Mouse (Mus musculus) heart, postnatal 25 days (tissue): ENCODE results near the gene Serpinf2. TPM values are rescaled to one million over a fixed set of nuclear protein-coding genes. Genes with fewer than 3 reads are reported as not detected.

Experiments
- DNase-seq: peaks from one replicate; pipeline ENCODE4 v3.0.0; 2022; ENCODE audit warnings: low spot score
- intact Hi-C: fragments of 180-260 bp; cut with DNase I; formaldehyde crosslinking; loops from one replicate; pipeline ENCODE4 v1.15.1; 2025
- total RNA-seq, 2 experiments: library from RNA; stranded (reverse); gene quantifications; 2 replicates each; pipeline ENCODE4 v1.2.3; 2021

Gene Serpinf2
- total RNA-seq, 2 experiments from 2014 or later: not detected

DNA sequence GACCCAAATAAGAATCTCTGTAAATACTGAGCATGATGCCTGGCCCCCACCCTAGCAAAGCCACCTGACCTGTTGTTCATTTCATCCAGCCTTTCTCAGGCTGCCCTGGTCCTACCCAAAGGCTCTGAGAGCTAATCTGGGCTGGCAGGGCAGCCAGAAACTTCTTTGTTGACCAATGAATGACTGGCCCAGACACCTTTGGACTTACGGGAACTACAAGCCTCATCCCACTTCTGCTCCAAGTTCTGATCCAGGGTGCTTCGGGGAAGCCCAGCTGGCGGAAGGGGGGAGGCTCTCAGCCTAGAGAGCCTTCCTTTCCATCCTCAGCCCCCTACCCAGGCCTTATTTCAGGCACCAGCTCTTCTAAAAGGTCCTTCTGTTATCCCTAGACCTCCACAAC is 587 bp downstream of the Serpinf2 start:
- no peak for DNase-seq
- intact Hi-C loops: no loop called here

DNA sequence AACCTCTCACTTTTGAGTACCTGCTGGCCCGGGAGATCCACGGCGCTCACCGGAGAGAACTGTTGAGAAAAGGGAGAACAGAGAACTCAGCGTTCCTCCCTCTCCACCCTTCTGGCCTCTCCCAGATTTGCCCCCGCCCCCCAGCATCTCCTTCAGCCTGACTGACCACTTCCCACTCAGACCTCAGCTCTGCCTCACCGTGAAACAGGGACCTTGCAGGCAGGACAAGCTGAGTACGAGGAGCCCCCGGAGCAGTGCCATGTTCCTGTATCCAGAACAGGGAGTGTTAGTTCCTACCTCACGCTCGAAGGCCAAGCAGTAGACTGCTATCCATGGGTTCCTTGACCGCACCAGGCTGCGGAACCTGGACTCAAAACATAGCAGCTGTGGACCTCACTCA is 1.2 kb downstream of the Serpinf2 start:
- no peak for DNase-seq
- intact Hi-C loops: no loop called here

DNA sequence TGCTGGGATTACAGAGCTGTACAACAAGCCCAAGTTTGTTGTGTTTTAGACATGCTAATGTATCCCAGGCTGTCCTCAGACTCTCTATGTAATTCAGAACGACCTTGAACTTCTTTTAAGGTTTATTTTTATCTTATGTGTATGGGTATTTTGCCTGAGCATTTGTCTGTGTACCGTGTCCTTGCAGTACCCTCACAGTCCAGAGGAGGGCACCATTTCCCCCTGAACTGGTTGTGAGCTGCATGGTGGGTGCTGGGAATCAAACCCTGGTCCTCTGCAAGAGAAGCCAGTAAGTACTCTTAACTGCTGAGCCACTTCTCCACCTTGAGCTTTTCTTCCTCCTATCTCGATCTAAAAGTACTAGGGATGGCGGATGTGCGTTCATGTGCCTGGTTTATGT is 5.3 kb downstream of the Serpinf2 start:
- intact Hi-C loops: no loop called here
- no peak for DNase-seq

DNA sequence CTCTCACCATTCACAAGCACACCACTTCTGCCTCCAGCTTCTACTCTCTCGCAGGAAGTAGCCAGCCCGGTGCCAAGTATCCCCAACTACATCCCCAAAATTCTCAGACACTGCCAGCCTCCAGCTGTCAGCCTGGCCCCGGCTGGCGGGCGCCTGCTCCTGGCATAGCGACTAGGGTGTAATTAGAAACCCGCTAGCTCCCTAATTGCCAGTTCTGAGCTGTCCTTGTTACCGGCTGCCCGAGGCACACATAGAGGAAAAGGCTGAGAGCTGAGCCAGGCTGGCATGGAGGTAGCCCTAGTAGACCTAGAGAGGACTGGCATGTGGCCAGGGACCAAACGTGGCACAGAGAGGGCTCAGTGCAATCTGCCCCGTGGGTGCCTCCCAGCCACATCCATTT is 8.1 kb downstream of the Serpinf2 start:
- DNase-seq: no peak
- intact Hi-C loops: no loop called here

DNA sequence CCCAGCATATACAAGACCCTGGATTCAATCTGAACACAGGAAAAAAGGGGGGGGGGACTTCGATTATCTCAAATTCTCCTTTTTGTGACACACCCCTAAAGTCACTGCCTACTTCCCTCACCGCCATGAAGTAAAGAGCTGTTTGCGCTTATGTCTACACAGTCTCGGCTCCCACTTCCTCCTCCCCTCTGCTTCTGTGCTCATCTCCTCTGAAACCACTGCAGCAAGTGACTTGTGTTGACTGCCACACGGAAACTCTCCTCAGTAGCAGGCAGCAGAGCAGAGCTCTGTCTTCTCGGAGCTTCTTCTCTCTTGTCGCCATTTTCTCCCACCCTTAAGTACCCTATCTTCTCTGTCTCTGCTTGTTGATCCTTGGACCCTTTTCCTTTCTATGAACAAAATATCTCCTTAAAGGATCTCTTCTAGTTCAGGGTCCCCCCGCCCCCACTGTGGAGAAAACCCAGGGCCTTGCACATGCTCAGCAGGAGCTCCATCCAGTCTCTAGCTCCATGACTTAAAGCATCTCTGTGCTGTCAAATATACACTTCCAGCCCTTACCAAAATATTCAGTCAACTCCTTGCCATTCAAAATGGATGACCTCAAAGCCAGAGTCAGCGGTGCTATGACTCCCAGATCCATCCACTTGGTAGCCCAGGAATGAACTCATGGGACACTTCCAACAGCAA is 10.2 kb downstream of the Serpinf2 start:
- DNase-seq: no peak
- intact Hi-C loops: no loop called here

DNA sequence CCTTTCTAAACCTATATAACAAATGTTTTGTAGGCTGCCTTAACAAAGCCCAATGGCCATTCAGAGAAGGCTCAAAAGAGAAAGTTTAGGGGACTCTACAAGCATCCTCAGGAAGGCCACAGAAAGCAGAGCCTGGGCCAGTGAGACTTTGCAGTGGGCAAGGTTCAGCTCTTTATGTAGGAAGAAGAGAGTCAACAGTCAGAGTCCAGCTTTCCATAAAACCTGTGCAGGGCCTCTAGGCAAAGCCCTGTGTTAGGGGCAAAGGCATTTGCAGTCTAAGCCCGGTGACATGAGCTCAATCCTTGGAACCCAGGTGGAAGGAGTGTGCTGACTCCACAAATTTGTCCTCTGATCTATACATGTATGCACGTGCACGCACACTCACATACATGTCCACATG is 14.9 kb downstream of the Serpinf2 start:
- DNase-seq: no peak
- intact Hi-C loops: no loop called here

DNA sequence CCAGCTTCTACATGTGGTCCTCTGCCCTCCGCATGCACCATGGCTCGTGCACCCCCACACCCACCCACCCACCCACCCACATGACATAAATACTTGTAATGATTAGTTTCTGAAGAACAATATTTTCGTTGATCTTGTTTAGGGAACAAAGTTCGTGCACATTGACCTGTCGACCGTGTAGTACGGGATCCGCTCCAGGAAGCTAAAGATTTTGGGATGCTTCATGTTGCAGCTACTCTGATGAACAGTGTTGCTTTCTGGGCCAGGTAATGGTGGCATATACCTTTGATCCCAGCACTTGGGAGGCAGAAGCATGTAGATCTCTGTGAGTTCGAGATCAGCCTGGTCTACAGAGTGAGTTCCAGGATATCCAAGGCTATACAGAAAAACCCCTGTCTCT is 15.4 kb downstream of the Serpinf2 start:
- no peak for DNase-seq
- intact Hi-C loops: no loop called here

DNA sequence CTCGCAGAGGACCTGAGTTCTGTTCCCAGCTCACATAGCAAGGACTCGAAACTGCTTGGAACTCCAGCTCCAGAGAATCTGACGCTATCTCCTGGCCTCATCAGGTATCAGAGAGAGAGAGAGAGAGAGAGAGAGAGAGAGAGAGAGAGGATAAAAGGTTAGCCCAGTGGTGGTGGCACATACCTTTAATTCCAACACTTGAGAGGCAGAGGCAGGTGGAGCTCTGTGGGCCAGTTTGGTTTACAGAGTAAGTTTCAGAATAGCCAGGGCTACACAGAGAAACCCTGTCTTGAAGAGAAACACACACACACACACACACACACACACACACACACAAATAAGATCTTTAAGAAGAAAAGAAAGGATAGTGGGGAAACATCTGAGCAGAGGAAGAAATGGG is 16.3 kb downstream of the Serpinf2 start:
- DNase-seq: no peak
- intact Hi-C loops: no loop called here

DNA sequence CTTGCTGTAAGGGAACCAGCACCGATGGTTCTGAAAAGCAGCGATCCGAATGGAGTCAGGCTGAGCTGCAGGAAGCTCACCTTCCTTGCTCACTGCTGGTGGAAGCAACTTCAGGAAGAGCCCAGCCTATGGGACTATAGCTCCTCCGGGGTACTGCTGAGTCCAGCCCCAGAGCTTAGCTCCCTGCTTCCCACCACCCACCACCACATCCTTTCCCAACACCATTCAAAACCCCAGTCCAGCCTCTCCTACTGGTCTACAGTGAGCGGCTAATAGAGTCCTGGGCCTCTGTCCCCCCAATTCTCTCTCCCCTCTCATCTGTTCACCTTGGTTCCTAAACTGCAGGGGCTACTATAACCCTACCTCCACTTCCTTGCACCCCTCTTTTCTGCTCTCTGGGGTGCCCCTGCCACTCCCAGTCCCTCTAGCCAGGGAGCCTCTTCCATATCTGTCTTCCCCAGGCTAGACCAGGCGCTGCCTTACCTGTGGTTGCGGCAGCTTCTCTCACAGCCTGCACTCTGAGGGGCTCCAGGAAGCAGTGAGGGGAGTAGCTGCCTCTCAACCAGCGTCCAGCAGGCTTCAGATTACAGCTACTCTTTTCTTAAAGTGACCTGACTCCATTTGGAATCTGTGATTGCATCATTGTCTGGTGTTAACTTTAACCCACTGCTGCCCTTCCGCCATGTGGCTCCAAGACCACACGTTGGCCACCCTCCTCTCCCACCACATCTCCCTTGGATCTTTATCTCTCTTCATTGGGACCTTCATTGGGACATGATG is 17.2 kb downstream of the Serpinf2 start, which contains the start of gene Serpinf1:
Gene Serpinf1 (minus strand): TSS at position 689 of the 780 bp plus-strand sequence.
- intact Hi-C loops: no loop called here

DNA sequence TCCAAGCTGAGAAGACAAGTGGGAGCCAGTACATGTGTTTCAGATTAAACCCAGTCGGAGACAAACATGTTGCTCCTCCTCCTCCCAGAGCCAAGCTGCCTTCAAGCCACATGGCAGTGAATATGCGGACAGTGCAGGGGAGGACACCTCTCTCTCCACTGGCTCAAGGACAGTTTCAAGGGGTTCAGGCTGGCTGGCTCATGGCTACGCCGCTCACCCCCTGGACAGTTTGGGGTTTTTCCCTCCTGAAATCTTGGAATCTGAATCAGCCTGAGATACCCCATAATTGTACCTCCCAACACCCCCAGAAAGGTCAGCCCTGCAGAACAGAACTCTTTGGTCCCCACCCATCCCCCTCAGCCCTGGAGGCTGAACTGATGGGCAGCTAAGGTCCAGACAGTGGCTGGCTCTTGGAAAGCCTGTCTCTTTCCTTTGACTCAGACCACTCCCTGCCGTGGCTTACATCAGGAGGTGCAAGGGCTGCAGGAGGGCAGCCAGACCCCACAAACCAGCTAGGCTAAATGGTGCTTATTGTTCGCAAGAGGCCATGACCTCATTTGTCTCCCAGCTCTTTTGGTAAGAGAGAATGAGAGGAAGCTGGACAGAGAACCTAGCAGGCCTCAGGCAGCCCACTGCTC is 17.9 kb downstream of the Serpinf2 start:
- intact Hi-C loops: no loop called here
- peak; percentile 15 for DNase-seq

More for the DNA sequence above, 17.2 kb downstream of the Serpinf2 start, which contains the start of gene Serpinf1:
- DNase-seq: no peak

DNA sequence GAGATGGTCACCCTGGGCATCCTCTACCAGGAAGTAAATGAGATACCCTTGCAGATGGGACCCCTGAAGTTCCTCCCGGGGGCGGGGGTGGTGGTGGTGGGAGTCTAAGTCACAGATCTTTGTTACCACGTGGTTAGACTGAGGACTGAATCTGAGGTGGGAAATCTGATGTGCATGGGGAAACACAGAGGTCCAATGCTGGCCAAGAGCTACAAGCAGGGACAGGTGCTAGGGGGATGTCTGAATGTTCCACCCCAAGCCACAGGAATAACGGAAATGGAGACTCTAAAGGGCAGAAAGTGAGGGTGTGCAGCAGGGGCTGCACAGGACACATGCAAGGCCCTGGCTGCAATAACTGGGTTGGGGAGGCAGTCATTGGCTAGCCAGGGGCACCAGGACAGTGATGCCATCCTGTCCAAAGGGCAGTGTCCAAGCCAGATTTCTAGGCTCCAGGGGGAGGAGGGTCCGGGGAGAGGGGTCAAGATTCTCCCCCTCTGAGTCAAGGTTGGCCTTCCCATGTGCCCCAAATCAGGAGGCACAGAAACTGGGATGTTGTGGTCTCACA is 18.5 kb downstream of the Serpinf2 start:
- DNase-seq: no peak
- intact Hi-C loops: no loop called here

DNA sequence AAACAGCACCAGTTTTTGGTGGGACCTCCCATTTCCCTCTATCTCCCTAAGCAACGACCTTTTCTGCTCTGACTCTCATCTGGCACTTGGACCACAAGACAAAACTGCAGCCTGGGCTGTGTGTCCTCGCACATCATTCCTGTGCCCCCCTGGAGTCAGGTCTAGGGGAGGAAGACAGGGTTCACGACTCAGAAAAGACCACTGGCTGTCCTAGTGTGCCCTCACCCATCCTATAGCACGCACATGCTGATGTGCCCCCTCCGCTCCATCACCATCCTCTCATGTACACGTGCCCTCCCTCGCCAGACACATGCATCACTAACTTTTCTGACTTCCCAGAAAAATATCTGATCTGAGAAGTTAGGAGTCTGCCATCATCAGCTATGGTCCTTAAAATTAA is 19.4 kb downstream of the Serpinf2 start:
- DNase-seq: no peak
- intact Hi-C loops: no loop called here

DNA sequence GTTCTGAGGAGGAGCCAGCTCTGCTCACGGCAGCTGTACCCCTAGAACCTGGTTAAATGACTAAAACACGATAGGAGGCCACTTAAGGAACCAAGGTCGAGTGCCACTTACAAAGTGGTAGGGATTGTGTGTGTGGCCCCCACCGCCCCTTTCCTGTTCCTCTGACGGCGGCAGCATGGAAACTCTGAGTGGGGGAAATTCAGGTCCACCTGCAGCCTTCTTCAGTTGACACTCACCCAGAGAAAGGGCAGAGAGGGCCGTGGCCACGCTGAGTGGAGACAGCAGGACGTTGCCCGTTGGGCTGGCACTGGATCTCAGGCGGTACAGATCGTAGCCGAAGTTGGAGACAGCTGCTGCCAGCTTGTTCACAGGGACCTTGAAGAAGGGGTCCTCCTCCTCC is 23.4 kb downstream of the Serpinf2 start:
- DNase-seq: no peak
- intact Hi-C loops: no loop called here

DNA sequence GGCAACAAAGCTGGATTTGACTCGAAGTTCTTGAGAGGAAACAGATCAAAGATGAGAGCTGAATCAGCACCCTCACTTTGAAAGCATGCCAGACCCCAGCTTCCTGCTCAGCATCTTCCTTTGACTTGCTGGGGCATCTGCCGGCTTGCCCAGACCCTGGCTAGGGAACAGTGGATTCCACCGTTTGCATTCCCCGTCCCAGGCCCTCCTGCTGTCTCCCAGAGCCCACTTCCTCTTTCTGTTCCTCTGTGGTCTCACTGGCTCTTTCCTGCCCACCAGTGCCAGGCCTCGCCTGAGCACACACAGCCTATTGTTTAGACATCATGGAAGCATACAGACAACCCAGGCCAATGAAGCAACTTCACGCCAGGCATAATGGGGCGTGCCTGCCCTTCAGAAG is 24.3 kb downstream of the Serpinf2 start:
- intact Hi-C loops: no loop called here
- DNase-seq: no peak

DNA sequence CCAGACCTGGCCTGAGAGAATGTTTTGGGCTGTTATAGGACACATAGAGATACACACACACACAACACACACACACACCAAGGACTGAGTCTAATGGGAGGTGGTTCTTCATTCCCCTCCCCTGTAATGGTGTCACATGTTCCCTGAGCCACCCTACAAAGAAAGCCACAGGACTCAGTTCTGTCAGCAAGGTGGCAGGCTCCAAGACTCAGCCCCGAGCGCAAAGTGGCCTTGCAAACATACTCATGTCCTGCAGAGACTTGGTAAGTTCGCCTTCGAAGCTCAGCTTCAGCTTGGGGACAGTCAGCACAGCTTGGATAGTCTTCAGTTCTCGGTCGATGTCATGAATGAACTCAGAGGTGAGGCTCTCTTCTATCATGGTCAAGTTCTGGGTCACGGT is 28.8 kb downstream of the Serpinf2 start:
- no peak for DNase-seq
- intact Hi-C loops: no loop called here

DNA sequence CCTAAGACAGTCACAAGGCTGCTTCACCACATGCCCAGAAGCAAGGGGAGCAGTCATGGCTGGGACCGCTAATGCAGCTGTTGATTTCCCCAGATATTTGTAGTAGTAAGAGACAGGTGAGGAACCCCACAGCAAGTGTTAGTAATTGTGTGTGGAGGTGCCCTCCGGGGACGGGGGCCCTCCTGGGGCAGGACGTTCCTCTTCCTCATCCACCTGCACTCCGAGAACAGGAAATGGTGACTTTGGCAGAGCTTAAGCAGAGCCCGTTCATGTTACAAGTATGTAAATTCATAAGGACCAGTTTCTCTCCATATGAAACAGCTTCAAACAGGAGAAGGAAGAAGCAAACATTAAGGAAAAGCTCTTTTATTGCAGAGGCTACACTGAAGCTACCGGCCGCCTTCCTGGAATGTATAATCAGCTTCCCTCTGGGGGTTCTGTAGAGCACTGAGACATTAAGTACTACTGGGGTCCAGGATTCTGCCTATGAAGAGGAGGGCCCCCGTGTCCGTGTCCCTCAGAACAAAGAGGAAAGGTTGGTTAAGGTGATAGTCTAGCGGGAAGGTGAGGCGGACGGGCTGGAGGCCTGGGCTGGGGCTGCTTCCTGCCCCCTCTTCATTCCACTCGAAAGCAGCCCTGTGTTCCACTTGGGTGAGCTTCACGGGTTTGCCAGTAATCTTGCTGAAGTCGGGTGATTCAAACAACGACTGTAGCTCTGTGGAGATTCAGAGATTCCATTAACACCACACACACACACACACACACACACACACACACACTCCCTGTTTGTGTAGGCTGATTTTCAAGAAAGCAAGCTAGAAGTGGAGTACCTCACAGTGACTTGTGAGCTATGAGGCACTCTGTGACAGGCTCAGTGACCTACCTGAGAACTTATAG is 29.5 kb downstream of the Serpinf2 start:
- no peak for DNase-seq
- intact Hi-C loops: no loop called here

DNA sequence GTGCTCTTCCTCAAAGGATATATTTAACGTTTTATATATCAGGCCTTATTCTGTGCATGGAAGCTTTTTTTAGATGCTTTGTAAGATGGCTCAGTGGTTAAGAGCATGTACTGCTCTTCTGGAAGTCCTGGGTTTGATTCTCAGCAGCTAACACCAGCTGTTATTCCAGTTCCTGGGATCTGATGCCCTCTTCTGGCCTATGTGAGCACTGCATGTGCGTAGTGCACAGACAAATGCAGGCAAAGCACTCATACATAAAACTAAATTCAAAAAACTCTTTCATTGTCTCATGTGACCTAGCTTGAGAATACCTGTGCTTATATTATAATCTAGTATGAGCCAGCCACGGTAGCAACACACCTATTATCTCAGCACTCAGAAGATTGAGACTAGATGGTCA is 32.5 kb downstream of the Serpinf2 start:
- DNase-seq: no peak
- intact Hi-C loops: no loop called here

DNA sequence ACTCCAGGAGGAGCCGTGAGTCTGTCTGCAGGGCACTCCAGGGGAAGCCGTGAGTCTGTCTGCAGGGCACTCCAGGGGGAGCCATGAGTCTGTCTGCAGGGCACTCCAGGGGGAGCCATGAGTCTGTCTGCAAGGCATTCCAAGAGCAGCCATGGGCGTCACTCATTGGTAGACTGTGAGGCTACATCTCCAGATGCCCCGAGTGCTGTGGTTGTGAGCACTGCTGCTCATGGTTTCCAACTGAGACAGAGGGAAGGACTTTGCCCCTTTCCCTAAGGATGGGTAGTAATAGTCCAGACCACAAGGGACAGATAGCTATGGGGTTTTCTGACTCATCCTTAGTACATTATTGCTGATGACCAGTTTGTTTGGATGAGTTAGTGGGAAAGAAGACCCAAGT is 33.3 kb downstream of the Serpinf2 start:
- intact Hi-C loops: no loop called here
- DNase-seq: no peak

DNA sequence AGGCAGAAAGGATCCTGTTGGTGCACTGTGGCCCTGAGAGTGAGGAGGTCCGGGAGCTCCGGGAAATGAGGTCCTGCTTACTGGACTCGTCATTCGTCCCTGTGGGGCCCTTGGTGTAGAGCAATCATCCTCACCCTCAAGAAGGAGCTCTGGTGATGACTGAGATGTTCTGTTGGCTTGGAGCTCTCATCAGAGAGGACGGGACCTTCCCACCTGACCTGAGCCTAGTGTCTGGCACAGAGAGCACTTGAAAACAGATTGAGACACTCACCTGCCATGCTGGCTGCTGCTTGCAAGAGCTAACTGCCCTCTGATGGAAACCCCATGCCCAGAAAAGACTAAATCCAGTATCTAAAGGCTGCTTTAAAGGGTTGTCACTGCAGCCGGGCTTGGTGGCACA is 34.6 kb downstream of the Serpinf2 start:
- no peak for DNase-seq
- intact Hi-C loops: loop anchor here (5.0 kb wide), 4 partner anchors 82 to 228 kb away; partner anchors contain the start of genes Ovca2, Prpf8, Rilp and Scarf1
